Mouse (Mus musculus) limb, embryonic 13.5 days (tissue): ENCODE measurements around the gene Macrod1. TPM values are rescaled to one million over a fixed set of nuclear protein-coding genes. Genes with fewer than 3 reads are reported as not detected.

Experiments used
- ATAC-seq: fragments of 200-750 bp; cut with Nextera tagmentation; 2 replicates; pipeline ENCODE4 v1.8.0; 2017; ENCODE audit warnings: low read depth, moderate number of reproducible peaks, moderate TSS enrichment; ENCODE audit not compliant: low FRiP score
- H3K27ac ChIP-seq: fragments of 300-500 bp; sonication (generic); 2 replicates; pipeline ENCODE4 v1.5.1; 2015; ENCODE audit warnings: inconsistent platforms, mild to moderate bottlenecking, moderate library complexity
- H3K27me3 ChIP-seq: fragments of 300-500 bp; sonication (generic); 2 replicates; pipeline ENCODE4 v1.6.1; 2015; ENCODE audit warnings: mild to moderate bottlenecking, inconsistent platforms
- H3K36me3 ChIP-seq: fragments of 300-500 bp; sonication (generic); 2 replicates; pipeline ENCODE4 v1.6.1; 2015; ENCODE audit warnings: inconsistent platforms, mild to moderate bottlenecking, moderate library complexity
- H3K4me1 ChIP-seq: fragments of 300-500 bp; sonication (generic); 2 replicates; pipeline ENCODE4 v1.6.1; 2015; ENCODE audit warnings: inconsistent platforms
- H3K4me2 ChIP-seq: fragments of 300-500 bp; sonication (generic); replicated peaks from 2 replicates; pipeline ENCODE4 v1.6.1; 2015; ENCODE audit warnings: inconsistent platforms, mild to moderate bottlenecking, moderate library complexity
- H3K4me3 ChIP-seq: fragments of 300-500 bp; sonication (generic); 2 replicates; pipeline ENCODE4 v1.5.1; 2015; ENCODE audit warnings: moderate library complexity, mild to moderate bottlenecking, inconsistent platforms
- H3K9ac ChIP-seq: fragments of 300-500 bp; sonication (generic); 2 replicates; pipeline ENCODE4 v1.6.1; 2015; ENCODE audit warnings: mild to moderate bottlenecking, inconsistent platforms
- H3K9me3 ChIP-seq: fragments of 300-500 bp; sonication (generic); 2 replicates; pipeline ENCODE4 v1.6.1; 2016; ENCODE audit warnings: inconsistent platforms
- WGBS: fragments of 180-500 bp; shearing (Covaris S2); methylation state at CpG from one replicate; pipeline ENCODE4 v1.1.7; 2015; 5-methylcytosine and 5-hydroxymethylcytosine counted together
- polyA plus RNA-seq: library from polyadenylated mRNA; unstranded; fragments of >200 nt; fragmentation: Nextera tagmentation; extraction: Ambion mirVana; gene quantifications from 2 replicates; pipeline ENCODE4 v1.2.1, GENCODE M21; 2015

The Macrod1 gene
- polyA plus RNA-seq, 1 experiment from 2014 or later, result 13.3 TPM

DNA sequence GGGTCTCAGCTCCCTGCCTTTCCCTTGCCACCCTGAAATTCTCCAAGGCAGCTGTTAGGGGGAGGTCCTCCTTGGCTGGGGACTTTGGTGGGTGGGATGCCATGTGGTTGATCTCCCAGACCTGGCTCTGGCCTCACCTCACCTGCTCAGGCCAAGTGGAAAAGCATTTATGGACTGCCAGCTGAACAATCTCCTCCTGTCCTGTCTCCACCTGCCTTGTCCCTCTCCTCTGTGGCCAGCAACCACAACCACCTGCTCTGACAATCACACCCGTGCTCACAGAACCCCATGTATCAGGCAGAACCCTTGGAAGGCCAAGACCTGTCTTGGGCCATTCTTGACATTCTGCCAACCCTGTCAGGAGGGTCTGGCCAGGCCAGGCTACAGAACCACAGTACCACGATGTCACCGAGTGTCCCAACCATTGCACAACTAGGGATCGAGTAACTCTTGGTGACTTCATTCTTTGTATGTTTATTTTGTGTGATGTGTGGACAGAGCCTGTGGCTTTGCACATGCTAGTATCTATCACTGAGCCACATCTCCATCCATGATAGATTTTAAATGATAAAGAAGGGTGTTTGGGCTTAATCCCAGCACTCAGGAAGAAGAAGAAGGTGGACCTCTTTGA is 69.0 kb downstream of the Macrod1 start:
- H3K27ac ChIP-seq, result no peak overlapping the region
- H3K4me3 ChIP-seq, result no peak overlapping the region
- WGBS, result 86% methylated on average over 4 of the region's 4 CpGs
- no peaks in the 10 kb centered on the region for H3K9me3 ChIP-seq
- peaks cover 45% of the 10 kb centered on the region for H3K4me1 ChIP-seq
- H3K36me3 ChIP-seq, result no peaks in the 10 kb centered on the region
- ATAC-seq, result no peak
- H3K27me3 ChIP-seq, result peaks cover 42% of the 10 kb centered on the region
- H3K4me2 ChIP-seq, result no peak overlapping the region
- H3K9ac ChIP-seq, result no peak overlapping the region

DNA sequence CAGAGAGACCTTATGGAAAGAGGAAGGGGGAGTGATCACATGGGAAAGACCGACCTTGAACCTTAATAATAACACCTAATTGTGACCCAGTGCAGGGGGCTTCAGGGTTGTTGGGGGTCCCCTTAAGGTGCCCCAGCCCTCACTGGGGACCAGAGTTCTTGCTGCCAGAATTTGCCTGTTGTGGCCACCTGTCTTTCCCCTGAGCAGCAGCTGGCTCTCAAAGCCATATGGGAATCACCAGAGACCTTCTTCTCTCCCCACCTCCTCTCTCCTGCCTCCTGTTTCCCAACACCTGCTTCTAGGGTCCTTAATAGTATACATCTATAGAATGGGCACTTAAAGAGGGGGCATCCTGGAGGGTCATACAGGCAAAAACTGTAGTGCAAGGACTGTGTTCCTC is 69.6 kb downstream of the Macrod1 start:
- no peak overlapping the region for H3K27ac ChIP-seq
- WGBS, result 64% methylated on average over 1 of the region's 1 CpGs
- H3K27me3 ChIP-seq, result peaks cover 41% of the 10 kb centered on the region
- no peak overlapping the region for H3K4me2 ChIP-seq
- H3K4me3 ChIP-seq, result no peak overlapping the region
- no peak overlapping the region for H3K9ac ChIP-seq
- H3K9me3 ChIP-seq, result no peaks in the 10 kb centered on the region
- no peak for ATAC-seq
- peaks cover 40% of the 10 kb centered on the region for H3K4me1 ChIP-seq
- H3K36me3 ChIP-seq, result no peaks in the 10 kb centered on the region

DNA sequence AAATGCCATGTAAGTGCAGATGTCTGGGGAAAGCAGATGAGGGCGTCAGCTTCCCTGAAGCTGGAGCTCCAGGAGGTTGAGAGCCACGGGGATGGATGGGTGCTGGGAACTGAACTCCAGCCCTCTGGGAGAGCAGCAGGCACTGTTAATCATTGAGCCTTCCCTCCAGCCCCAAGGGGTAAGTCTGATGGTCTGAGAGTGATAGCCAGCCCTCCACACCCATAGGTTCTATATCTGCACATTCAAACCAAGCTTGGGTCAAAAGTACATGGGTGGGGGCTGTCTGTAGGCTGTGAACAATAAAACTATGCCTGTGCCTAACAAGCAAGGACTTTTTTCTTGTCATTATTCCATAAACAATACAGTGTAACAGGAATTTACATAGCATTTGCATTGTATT is 70.3 kb downstream of the Macrod1 start:
- peaks cover 38% of the 10 kb centered on the region for H3K4me1 ChIP-seq
- no peak overlapping the region for H3K27ac ChIP-seq
- peaks cover 48% of the 10 kb centered on the region for H3K27me3 ChIP-seq

DNA sequence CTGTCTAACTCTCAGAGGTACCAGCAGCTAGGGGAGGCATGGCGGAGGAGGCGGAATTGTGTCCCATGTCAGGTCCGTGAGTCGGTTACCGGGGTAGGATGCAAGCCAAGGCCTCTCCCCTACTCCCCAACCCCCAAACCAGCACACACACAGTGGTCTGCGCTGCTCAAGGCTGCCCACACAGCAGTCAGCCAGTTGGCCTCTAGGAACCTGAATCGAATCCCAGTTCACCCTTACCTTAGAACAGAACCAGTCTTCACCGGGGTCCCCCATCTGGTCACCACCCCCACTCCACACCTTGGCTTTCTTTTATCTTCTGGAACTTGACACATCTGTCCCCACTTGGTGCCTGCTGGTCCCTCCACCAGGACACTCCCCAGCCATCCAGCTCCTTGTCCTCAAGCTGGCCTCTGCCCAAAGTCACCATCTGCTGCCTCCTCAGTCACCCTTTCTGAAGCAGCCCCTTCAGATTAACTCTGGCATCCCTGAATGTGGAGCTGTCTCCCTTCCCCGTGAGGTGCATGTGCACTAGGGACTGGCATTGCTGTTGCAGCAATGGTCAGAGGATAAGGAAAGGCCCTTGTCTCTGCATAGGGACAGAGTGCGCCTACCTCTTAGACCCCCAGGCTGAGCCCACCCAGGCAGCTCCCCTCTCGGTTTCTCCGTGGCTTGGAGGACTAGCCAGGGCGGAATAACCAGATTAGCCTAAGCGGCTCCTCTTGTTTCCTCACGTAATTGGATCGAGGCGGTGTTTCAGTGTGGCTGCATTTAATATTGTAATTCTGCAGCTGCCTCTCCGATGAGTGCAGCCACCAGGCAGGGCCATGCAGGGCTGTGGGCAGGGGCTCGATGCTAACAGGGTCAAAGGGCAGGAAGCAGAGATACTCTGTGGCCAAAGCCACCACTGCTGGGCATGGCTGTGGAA is 72.2 kb downstream of the Macrod1 start:
- H3K4me2 ChIP-seq, result no peak overlapping the region
- H3K36me3 ChIP-seq, result no peaks in the 10 kb centered on the region
- no peak overlapping the region for H3K27ac ChIP-seq
- ATAC-seq, result no peak
- WGBS, result 43% methylated on average over 19 of the region's 19 CpGs
- H3K9me3 ChIP-seq, result no peaks in the 10 kb centered on the region
- H3K4me3 ChIP-seq, result no peak overlapping the region
- H3K4me1 ChIP-seq, result peaks cover 42% of the 10 kb centered on the region
- H3K27me3 ChIP-seq, result peaks cover 62% of the 10 kb centered on the region
- no peak overlapping the region for H3K9ac ChIP-seq

More for the DNA sequence above, 70.3 kb downstream of the Macrod1 start:
- H3K4me2 ChIP-seq, result no peak overlapping the region
- H3K4me3 ChIP-seq, result no peak overlapping the region
- no peak for ATAC-seq
- H3K36me3 ChIP-seq, result no peaks in the 10 kb centered on the region
- no peaks in the 10 kb centered on the region for H3K9me3 ChIP-seq
- H3K9ac ChIP-seq, result no peak overlapping the region
- 75% methylated on average over 2 of the region's 2 CpGs for WGBS

DNA sequence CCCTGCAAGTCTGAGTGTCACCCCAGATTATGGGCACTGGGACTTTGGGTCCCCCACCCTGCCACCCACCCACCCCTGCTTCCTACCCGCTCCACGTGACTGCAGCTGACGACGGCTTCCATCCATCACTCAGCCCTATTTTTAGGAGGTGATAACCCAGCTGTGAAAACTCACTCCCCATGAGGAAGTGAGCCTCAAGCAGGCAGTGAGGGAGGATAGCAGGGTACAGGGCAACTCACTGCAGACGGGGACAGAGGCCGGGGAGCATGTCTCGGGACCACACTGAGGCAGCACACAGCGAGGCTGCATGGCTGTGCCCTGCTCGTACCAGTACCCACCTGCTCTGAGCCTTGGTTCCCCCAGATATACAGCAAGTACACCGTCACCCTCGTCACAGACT is 73.7 kb downstream of the Macrod1 start:
- peaks cover 53% of the 10 kb centered on the region for H3K27me3 ChIP-seq
- no peak overlapping the region for H3K27ac ChIP-seq
- H3K36me3 ChIP-seq, result no peaks in the 10 kb centered on the region
- no peak overlapping the region for H3K9ac ChIP-seq
- WGBS, result 54% methylated on average over 11 of the region's 11 CpGs
- no peak overlapping the region for H3K4me3 ChIP-seq
- no peaks in the 10 kb centered on the region for H3K9me3 ChIP-seq
- ATAC-seq, result no peak
- peaks cover 57% of the 10 kb centered on the region for H3K4me1 ChIP-seq
- no peak overlapping the region for H3K4me2 ChIP-seq

DNA sequence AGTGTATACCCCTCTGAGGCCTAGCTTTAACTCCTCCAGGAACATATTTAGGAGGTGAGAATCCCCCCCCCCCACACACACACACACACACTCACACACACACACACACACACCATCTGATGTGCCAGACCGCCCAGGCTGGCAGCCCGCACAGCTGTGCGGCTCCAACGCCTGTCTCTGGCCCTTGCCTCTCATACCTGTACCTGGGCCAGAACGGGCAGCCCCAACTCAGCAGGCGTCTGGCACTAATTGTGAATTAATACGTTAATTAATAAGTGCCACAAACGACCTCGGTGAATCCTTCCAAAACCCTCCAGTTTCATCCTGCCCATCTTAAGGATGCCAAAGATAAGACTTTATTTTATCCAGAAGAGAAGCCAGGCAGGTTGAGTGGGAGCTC is 76.8 kb downstream of the Macrod1 start:
- Histone ChIP-seq H3K27ac (no peak overlapping the region), H3K27me3 (peaks cover 61% of the 10 kb centered on the region), H3K4me3 (no peak overlapping the region), H3K9me3 (no peaks in the 10 kb centered on the region), H3K36me3 (no peaks in the 10 kb centered on the region), H3K9ac (no peak overlapping the region), H3K4me2 (no peak overlapping the region), H3K4me1 (peaks cover 88% of the 10 kb centered on the region)
- no peak for ATAC-seq
- WGBS, result 69% methylated on average over 9 of the region's 9 CpGs

DNA sequence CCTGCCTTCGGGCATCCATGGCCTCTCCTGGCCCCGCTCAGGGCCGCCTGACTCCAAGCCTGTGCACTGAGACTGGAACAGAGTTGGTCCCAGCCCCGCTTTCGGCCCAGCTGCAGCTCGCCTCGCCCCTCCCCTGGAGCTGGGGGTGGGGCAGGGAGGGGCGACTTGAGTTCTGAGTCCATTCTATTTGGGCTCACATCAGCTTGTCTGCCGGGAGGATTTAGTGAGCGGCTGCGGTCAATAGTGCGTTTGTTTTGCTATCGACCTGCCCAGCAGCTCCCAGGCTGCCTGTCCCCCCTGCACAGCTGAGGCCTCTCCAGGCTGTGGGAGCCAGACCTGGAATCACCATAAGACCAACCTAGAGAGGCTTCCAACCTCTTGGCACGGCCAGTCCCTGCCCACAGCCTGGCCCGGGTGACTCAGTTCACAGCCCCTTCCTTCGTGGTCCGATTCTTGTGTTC is 78.1 kb downstream of the Macrod1 start:
- Histone ChIP-seq H3K27me3 (peaks cover 61% of the 10 kb centered on the region), H3K4me3 (no peak overlapping the region), H3K27ac (peak overlapping the region; percentile 66; the same call in 1 of the 2 replicates), H3K4me1 (peaks cover 89% of the 10 kb centered on the region), H3K9me3 (no peaks in the 10 kb centered on the region), H3K36me3 (no peaks in the 10 kb centered on the region), H3K4me2 (peak overlapping the region; percentile 44), H3K9ac (no peak overlapping the region)
- WGBS, result 16% methylated on average over 17 of the region's 17 CpGs
- no peak for ATAC-seq

DNA sequence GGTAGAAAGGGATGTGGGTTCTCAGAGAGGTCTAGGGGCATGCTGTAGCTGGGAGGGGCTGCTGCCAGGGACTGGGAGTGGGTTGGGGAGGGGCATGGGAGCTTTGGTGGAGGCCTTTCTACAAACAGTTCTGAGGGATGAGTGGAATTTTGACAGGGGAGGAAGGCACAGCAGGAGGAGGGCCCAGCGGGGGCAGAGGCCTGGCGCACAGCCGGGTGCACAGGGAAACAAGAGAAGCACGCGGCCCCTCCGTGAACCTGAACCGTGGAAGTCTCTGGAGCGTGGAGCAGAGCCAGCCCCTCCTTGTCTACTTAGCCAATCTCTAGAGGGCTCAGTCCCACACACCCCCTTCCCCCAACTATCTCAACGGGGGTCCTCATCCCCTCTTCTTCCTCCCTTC is 78.9 kb downstream of the Macrod1 start:
- ATAC-seq, result peak; percentile 73
- peaks cover 64% of the 10 kb centered on the region for H3K27me3 ChIP-seq
- H3K4me2 ChIP-seq, result peak overlapping the region; percentile 44
- no peaks in the 10 kb centered on the region for H3K9me3 ChIP-seq
- H3K36me3 ChIP-seq, result no peaks in the 10 kb centered on the region
- WGBS, result under 1% methylated on average over 9 of the region's 9 CpGs
- peaks cover 90% of the 10 kb centered on the region for H3K4me1 ChIP-seq
- no peak overlapping the region for H3K9ac ChIP-seq
- H3K27ac ChIP-seq, result peak overlapping the region; percentile 66
- H3K4me3 ChIP-seq, result peak overlapping the region; percentile 10; the same call in 1 of the 2 replicates

DNA sequence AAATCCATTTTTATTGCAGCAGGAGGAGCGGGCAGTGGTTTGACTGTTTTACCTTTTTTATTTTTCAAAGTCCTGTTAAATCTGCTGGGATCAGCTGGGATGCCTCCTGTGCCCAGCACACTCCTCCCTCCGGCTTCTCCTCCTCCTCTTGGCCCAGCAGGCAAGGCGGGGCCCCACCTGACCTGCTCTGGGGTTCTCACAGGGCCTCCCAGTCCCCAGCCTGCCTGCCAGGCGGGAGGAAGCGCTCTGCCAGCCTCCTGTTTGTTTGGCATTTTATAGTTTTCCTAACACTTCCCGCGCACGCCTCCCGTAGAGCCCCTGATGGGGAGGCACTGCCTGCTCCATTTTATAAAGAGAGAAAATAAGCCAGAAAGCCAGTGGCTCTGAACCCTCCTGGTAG is 79.4 kb downstream of the Macrod1 start:
- peaks cover 94% of the 10 kb centered on the region for H3K4me1 ChIP-seq
- H3K9ac ChIP-seq, result peak overlapping the region; percentile 55
- H3K36me3 ChIP-seq, result no peaks in the 10 kb centered on the region
- 7% methylated on average over 9 of the region's 9 CpGs for WGBS
- H3K9me3 ChIP-seq, result no peaks in the 10 kb centered on the region
- peak overlapping the region; percentile 44 for H3K4me2 ChIP-seq
- peak overlapping the region; percentile 66 for H3K27ac ChIP-seq
- peaks cover 62% of the 10 kb centered on the region for H3K27me3 ChIP-seq
- H3K4me3 ChIP-seq, result peak overlapping the region; percentile 10; the same call in 1 of the 2 replicates
- ATAC-seq, result peak; percentile 50; the same call in 1 of the 2 replicates

DNA sequence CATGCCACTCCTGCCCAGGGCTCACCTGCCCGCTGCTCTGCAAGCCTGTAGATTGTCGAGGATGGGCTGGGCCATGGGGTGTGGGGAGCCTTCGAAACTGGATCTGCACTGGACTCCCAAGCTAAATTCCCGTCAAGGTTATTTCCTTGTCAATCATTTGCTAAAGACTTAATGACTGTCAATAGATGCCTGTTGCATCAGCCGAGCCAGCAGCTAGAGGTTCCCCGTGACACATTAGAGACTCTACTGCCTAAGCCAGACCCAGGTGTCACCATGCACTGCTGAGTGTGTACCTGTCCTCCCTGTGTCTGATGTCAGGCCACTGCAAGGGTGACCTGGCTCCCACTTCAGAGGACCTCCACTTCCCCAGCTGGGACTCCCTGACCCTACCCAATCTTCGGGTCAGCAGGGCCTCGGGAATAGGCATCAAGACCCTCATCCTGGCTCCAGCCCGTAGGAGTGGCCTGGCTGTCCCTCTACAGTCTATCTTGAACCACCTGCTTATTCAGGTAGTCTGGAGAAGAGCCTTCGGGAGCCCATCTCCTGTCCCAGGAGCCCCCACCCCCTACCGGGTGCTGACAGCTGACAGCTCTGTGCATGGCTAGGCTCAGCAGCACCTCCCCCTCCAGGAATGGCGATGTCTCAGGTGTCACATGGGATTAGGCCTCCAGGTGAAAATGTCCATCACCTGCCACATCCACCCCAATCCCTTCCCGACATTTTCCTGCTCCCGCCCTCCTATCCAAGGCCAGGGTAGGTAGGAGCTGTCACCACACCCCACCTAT is 80.3 kb downstream of the Macrod1 start:
- Histone ChIP-seq H3K27ac (peak overlapping the region; percentile 66; the same call in 1 of the 2 replicates), H3K4me2 (peak overlapping the region; percentile 44; the same call in 1 of the 2 replicates), H3K9me3 (no peaks in the 10 kb centered on the region), H3K4me1 (peaks cover 96% of the 10 kb centered on the region), H3K4me3 (no peak overlapping the region), H3K36me3 (no peaks in the 10 kb centered on the region), H3K9ac (no peak overlapping the region), H3K27me3 (peaks cover 62% of the 10 kb centered on the region)
- no peak for ATAC-seq
- 29% methylated on average over 14 of the region's 14 CpGs for WGBS

DNA sequence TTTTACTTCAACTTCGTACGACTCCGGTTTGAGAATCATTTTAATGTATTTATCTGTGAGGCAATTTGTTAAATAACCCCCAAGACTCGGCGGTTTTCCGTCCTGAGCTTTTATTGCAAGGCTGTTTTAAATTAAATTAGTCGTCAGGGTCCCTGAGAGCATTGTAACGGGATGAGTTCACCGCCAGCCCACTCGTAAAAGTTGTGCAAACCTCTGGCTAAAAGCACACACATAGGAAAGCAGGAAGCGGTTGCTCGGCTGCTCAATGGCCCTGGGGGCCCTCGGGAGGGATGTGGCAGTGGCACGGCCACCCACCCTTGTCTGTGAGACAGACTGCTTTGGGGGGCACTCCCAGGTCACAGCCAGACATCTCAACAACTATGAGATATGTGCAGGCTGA is 81.7 kb downstream of the Macrod1 start:
- Histone ChIP-seq H3K27me3 (peaks cover 61% of the 10 kb centered on the region), H3K27ac (peak overlapping the region; percentile 64; the same call in 1 of the 2 replicates), H3K36me3 (no peaks in the 10 kb centered on the region), H3K9me3 (no peaks in the 10 kb centered on the region), H3K4me3 (no peak overlapping the region), H3K9ac (0 out of 2 replicates have a peak overlapping the region, but pooled peaks have one; percentile 25), H3K4me2 (peak overlapping the region; percentile 55), H3K4me1 (peaks cover 98% of the 10 kb centered on the region)
- WGBS, result 10% methylated on average over 14 of the region's 14 CpGs
- ATAC-seq, result peak; percentile 22; the same call in 1 of the 2 replicates
